Mouse (Mus musculus): ENCODE measurements around the gene Ifnb1.

DNA sequence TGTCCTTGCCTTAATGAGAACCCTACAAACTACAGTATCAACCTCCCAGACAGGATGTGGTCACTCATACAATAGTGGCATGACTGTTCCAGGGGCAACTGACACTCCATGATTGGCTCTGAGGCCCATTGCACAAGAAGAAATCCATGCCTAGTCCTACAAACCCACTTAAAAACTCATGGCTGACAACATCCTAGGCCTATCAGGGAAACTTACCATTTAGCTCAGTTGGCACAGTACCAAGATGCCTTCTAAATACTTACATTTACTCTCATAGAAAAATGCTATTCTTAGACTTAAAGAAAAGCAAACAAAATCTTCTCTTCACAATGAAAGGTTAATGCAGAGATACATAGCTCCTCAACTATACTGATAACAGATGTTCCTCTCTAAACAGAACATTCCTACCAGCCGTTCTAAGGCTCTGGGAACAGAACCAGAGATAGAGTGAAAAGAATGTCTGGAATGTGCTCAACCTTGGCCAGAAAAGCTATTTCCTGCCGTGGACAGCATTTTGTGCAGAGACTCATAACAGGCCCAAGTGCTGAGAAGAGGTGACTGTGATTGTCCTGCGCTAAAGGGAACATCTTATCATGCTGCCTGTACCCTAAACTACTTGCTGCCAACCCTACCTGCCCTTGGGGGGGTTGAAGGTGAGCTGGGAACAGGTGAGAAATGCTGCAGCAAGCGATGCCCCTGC lies 45.9 kb downstream of the Ifnb1 start:
- no peak for TF ChIP-seq POLR2A (IDR thresholded peaks at IDR 0.05; ENCODE audit: low read depth, low read length)
- no peak for TF ChIP-seq HCFC1 (IDR thresholded peaks at IDR 0.05; ENCODE audit: low read depth, low read length)
- TF ChIP-seq CTCF (conservative IDR thresholded peaks at IDR 0.05 in 1 of 2, IDR thresholded peaks at IDR 0.05 in 1 of 2; ENCODE audit: low read depth in 2 of 2, low read length in 2 of 2), result no peak
- TF ChIP-seq ZC3H11A (IDR thresholded peaks at IDR 0.05; ENCODE audit: low read depth, low read length), result no peak
- TF ChIP-seq JUND (conservative IDR thresholded peaks at IDR 0.05; ENCODE audit: low read depth, low read length), result no peak
- TF ChIP-seq MAZ (IDR thresholded peaks at IDR 0.05; ENCODE audit: low read depth, low read length), result no peak
